Mouse (Mus musculus) kidney, embryonic 14.5 days (tissue): ENCODE results near the gene Ptdss2. TPM values are rescaled to one million over a fixed set of nuclear protein-coding genes. Genes with fewer than 3 reads are reported as not detected.

Experiments used
- ATAC-seq: fragments of 200-750 bp; cut with Nextera tagmentation; 2 replicates; pipeline ENCODE4 v1.8.0; 2017; ENCODE audit warnings: moderate number of reproducible peaks, mild to moderate bottlenecking, moderate TSS enrichment, moderate library complexity; ENCODE audit not compliant: low FRiP score, low TSS enrichment
- H3K27ac ChIP-seq: fragments of 300-500 bp; sonication (generic); 2 replicates; pipeline ENCODE4 v1.5.1; 2014; ENCODE audit warnings: low read depth, mild to moderate bottlenecking, low read length, moderate library complexity, mixed read lengths
- H3K27me3 ChIP-seq: fragments of 300-500 bp; sonication (generic); 2 replicates; pipeline ENCODE4 v1.6.1; 2014; ENCODE audit warnings: mild to moderate bottlenecking, low read length; ENCODE audit not compliant: control insufficient read depth, insufficient read depth
- H3K36me3 ChIP-seq: fragments of 300-500 bp; sonication (generic); 2 replicates; pipeline ENCODE4 v1.6.1; 2014; ENCODE audit warnings: low read length, mixed read lengths; ENCODE audit not compliant: control insufficient read depth, insufficient read depth
- H3K4me1 ChIP-seq: fragments of 300-500 bp; sonication (generic); 2 replicates; pipeline ENCODE4 v1.6.1; 2014; ENCODE audit warnings: low read length, mixed read lengths; ENCODE audit not compliant: control insufficient read depth, insufficient read depth
- H3K4me2 ChIP-seq: fragments of 300-500 bp; sonication (generic); replicated peaks from 2 replicates; pipeline ENCODE4 v1.6.1; 2014; ENCODE audit warnings: low read depth, mild to moderate bottlenecking, low read length
- H3K4me3 ChIP-seq: fragments of 300-500 bp; sonication (generic); 2 replicates; pipeline ENCODE4 v1.5.1; 2014; ENCODE audit warnings: mild to moderate bottlenecking, low read length
- H3K9ac ChIP-seq: fragments of 300-500 bp; sonication (generic); 2 replicates; pipeline ENCODE4 v1.6.1; 2014; ENCODE audit warnings: low read depth, mild to moderate bottlenecking, low read length, moderate library complexity
- H3K9me3 ChIP-seq: fragments of 300-500 bp; sonication (generic); 2 replicates; pipeline ENCODE4 v1.6.1; 2016; ENCODE audit warnings: low read length; ENCODE audit not compliant: control insufficient read depth
- WGBS: fragments of 180-500 bp; shearing (Covaris S2); extraction: QIAGEN DNeasy Blood & Tissue Kit; methylation state at CpG from one replicate; pipeline ENCODE4 v1.1.7; 2014; 5-methylcytosine and 5-hydroxymethylcytosine counted together
- polyA plus RNA-seq: library from polyadenylated mRNA; unstranded; fragments of >200 nt; fragmentation: Nextera tagmentation; extraction: Ambion mirVana; gene quantifications from 2 replicates; pipeline ENCODE4 v1.2.1, GENCODE M21; 2014

Gene Ptdss2
- polyA plus RNA-seq, 1 experiment from 2014 or later: 63.1 TPM

DNA sequence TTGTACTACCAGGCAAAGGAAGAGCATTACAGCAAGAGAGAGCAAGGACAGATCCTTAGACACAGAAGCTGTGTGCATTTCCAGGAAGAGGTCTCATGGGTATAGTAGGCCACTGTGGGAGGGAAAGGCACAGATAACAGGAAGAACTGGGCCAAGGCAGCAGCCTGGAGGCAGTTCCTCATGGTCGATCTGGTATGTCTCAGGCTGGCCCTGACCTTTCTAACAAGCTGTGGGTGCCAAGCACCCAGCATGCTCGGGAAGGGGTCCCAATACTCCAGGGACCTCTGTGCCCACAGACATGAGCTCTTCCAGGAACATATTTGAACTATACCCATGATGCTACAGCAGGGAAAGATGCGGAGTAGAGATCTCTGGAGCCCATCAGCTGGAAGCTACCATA, 82.4 kb downstream of the Ptdss2 start:
- Histone ChIP-seq H3K9ac (no peak overlapping the region), H3K4me1 (no peaks in the 10 kb centered on the region), H3K4me2 (no peak overlapping the region), H3K27ac (no peak overlapping the region), H3K27me3 (no peaks in the 10 kb centered on the region), H3K9me3 (no peaks in the 10 kb centered on the region), H3K36me3 (no peaks in the 10 kb centered on the region), H3K4me3 (no peak overlapping the region)
- ATAC-seq: no peak
- 73% methylated on average over 3 of the region's 3 CpGs for WGBS

DNA sequence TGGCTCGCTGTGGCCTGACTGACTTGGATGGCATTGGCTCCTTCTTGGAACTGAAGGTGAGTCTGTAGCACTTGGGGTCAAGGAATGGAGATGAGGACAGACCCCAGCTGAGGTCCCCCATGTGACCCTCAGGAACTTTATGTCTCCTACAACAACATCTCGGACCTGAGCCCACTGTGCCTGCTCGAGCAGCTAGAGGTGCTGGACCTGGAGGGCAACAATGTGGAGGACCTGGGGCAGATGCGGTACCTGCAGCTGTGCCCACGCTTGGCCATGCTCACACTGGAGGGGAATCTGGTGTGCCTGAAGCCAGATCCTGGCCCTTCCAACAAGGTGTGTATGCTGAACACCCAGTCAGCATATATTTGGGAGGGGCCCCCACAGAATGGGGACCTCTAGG, 83.3 kb downstream of the Ptdss2 start:
- Histone ChIP-seq H3K27me3 (no peaks in the 10 kb centered on the region), H3K4me2 (no peak overlapping the region), H3K27ac (no peak overlapping the region), H3K4me3 (no peak overlapping the region), H3K9ac (no peak overlapping the region), H3K9me3 (no peaks in the 10 kb centered on the region), H3K4me1 (no peaks in the 10 kb centered on the region), H3K36me3 (no peaks in the 10 kb centered on the region)
- ATAC-seq: no peak
- WGBS: 90% methylated on average over 5 of the region's 5 CpGs

DNA sequence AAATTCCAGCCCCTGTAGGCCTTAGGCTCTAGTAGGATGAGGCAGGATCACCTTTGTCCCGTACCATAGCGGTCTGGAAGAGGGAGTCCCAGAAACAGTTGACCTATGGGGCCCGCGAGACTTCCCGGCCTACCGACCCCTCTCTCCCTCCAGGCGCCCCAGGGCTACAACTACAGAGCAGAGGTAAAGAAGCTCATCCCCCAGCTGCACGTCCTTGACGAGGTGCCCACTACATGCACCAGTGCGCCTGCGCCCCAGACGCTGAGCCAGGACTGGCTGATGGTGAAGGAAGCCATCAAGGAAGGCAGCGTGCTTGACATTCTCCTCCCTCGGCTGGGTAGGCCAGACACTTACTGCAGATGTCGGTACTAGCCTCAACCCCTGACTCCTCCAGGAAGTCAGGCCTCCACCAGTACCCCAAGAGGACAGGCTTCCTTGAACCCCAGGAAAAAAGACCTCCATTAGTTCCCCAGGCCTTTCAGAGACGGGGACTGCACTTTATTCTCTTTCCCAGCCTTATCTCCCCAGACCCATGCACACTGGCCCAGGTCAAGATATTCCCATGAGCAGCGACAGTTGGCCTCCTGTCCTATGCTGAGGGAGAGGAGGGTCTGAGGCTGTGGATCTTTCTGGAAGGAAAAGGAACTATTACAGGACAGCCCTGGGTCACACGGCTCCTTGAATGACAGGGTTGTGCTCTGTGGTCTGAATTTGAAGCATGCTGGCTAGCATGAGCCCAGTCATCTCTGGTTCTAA, 84.2 kb downstream of the Ptdss2 start:
- no peaks in the 10 kb centered on the region for H3K36me3 ChIP-seq
- H3K27ac ChIP-seq: no peak overlapping the region
- H3K9ac ChIP-seq: no peak overlapping the region
- no peaks in the 10 kb centered on the region for H3K4me1 ChIP-seq
- H3K4me3 ChIP-seq: no peak overlapping the region
- no peak for ATAC-seq
- 90% methylated on average over 18 of the region's 18 CpGs for WGBS
- H3K9me3 ChIP-seq: no peaks in the 10 kb centered on the region
- no peaks in the 10 kb centered on the region for H3K27me3 ChIP-seq
- no peak overlapping the region for H3K4me2 ChIP-seq

Other genes starting within 250 kb of the Ptdss2 start
- gene Psmd13, start 240.4 kb upstream of the Ptdss2 start, polyA plus RNA-seq: 148 and 226 TPM in 2 replicates
- 22.8 and 26.2 TPM in 2 replicates for gene Sirt3, start 240.1 kb upstream of the Ptdss2 start, polyA plus RNA-seq
- gene Cox8b, start 221.9 kb upstream of the Ptdss2 start, polyA plus RNA-seq: not detected in 2 replicates
- 0.17 and 0.61 TPM in 2 replicates for gene Nlrp6, start 201.5 kb upstream of the Ptdss2 start, polyA plus RNA-seq
- 15.9 and 20.5 TPM in 2 replicates for gene Pgghg, start 181.0 kb upstream of the Ptdss2 start, polyA plus RNA-seq
- gene Ifitm5, start 172.1 kb upstream of the Ptdss2 start, polyA plus RNA-seq: 2.2 and 2.6 TPM in 2 replicates
- not detected in 2 replicates for gene Gm45717, start 166.4 kb upstream of the Ptdss2 start, polyA plus RNA-seq
- gene Ifitm2, start 166.4 kb upstream of the Ptdss2 start, polyA plus RNA-seq: 1,039 and 1,151 TPM in 2 replicates
- 54.4 and 61.4 TPM in 2 replicates for gene Ifitm1, start 155.2 kb upstream of the Ptdss2 start, polyA plus RNA-seq
- gene Ifitm3, start 111.6 kb upstream of the Ptdss2 start, polyA plus RNA-seq: 154 and 166 TPM in 2 replicates
- gene Ifitm6, start 104.5 kb upstream of the Ptdss2 start, polyA plus RNA-seq: 0.84 and 1.6 TPM in 2 replicates
- not detected in 2 replicates for gene Gm17387, start 93.3 kb upstream of the Ptdss2 start, polyA plus RNA-seq
- 13.7 and 14.4 TPM in 2 replicates for gene B4galnt4, start 61.3 kb upstream of the Ptdss2 start, polyA plus RNA-seq
- 4.0 and 4.3 TPM in 2 replicates for gene Pkp3, start 44.2 kb upstream of the Ptdss2 start, polyA plus RNA-seq
- 9.5 and 11.7 TPM in 2 replicates for gene Sigirr, start 21.8 kb upstream of the Ptdss2 start, polyA plus RNA-seq
- 3.0 and 4.4 TPM in 2 replicates for gene Ano9, start 4.6 kb upstream of the Ptdss2 start, polyA plus RNA-seq
- gene Rnh1, start 50.5 kb downstream of the Ptdss2 start, polyA plus RNA-seq: 116 and 122 TPM in 2 replicates
- gene Hras, start 71.6 kb downstream of the Ptdss2 start, polyA plus RNA-seq: 97.2 and 97.8 TPM in 2 replicates
- gene Lrrc56, start 71.8 kb downstream of the Ptdss2 start, polyA plus RNA-seq: 6.7 and 9.5 TPM in 2 replicates
- 3.3 and 3.4 TPM in 2 replicates for gene Lmntd2, start 91.7 kb downstream of the Ptdss2 start, polyA plus RNA-seq
- 52.0 and 52.9 TPM in 2 replicates for gene Rassf7, start 93.5 kb downstream of the Ptdss2 start, polyA plus RNA-seq
- 48.5 and 82.6 TPM in 2 replicates for gene Phrf1, start 106.4 kb downstream of the Ptdss2 start, polyA plus RNA-seq
- gene Irf7, start 144.1 kb downstream of the Ptdss2 start, polyA plus RNA-seq: 2.4 and 2.7 TPM in 2 replicates
- gene Cdhr5, start 154.4 kb downstream of the Ptdss2 start, polyA plus RNA-seq: 1.7 and 3.5 TPM in 2 replicates
- 40.2 and 58.1 TPM in 2 replicates for gene Sct, start 156.8 kb downstream of the Ptdss2 start, polyA plus RNA-seq
- 1.4 and 1.6 TPM in 2 replicates for gene Drd4, start 169.6 kb downstream of the Ptdss2 start, polyA plus RNA-seq
- gene Deaf1, start 205.3 kb downstream of the Ptdss2 start, polyA plus RNA-seq: 64.0 and 79.7 TPM in 2 replicates
- gene Tmem80, start 205.4 kb downstream of the Ptdss2 start, polyA plus RNA-seq: 36.7 and 46.8 TPM in 2 replicates
- gene Eps8l2, start 216.5 kb downstream of the Ptdss2 start, polyA plus RNA-seq: 9.6 and 18.0 TPM in 2 replicates